Mouse (Mus musculus) small intestine, adult 2 months (tissue): ENCODE results near the gene Erv3.

Experiments used
- CTCF ChIP-seq: fragments of 200-500 bp; IDR thresholded peaks from 2 replicates; pipeline ENCODE4 v1.5.1; 2012; ENCODE audit warnings: low read depth, mild to moderate bottlenecking, control low read depth, inconsistent platforms, low read length, moderate library complexity, mixed read lengths; ENCODE audit not compliant: insufficient replicate concordance, insufficient read length; ENCODE audit errors: extremely low read depth
- POLR2A ChIP-seq: fragments of 200-500 bp; IDR thresholded peaks from 2 replicates; pipeline ENCODE4 v1.6.1; 2012; ENCODE audit warnings: low read depth, mild to moderate bottlenecking, control low read depth, inconsistent platforms, low read length, moderate library complexity

GRCm38 (mm10) chr2:131859721-131860120, at the start of gene Erv3:
- TF ChIP-seq POLR2A = no peak
- TF ChIP-seq CTCF = no peak
